Mouse (Mus musculus): Measurements from ENCODE around the gene Pik3r3.
"Not testable (repeated sequence)": the region's sequence is repeated elsewhere in the genome, so short reads cannot be mapped to it uniquely, and the experiment has no call there.

Gene Pik3r3

DNA sequence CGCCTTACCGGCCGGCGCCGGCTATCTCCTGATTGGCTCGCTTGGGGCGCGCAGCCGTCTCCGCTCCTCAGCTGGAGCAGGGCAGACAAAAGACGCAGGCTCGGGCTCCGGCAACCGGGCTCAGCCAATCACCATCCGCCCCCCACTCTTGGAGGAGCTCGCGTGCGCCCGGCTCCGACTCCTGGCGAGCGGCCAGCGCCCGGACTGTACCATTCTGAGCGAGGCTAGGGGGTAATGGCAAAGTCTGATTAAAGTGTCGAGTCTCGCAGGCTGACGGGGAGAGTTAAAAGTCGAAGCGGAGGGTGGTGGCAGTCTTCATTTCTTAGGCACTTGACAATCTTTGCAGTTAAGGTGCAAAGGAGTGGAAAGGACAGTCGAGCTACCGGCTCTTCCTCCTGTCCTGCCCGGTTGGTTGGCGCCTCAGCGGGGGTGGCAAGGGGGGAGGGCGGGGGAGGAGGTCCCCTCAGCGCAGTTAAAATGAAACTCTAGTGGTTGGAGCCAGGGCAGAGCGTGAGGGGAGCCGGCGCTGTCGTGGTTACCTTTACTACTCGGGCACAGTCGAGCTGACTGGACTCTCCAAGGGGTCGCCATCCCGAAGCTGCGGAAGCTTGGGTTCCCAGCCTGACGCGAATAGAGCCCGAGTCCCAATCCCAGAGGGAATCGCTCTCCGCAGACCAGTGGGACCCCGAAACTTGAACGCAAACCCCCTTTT lies at the start of gene Pik3r3:
Gene Pik3r3 (plus strand): TSS at position 479 of the 712 bp plus-strand sequence.
- DNase-seq (ENCODE audit: extremely low spot score): peak; percentile 98

DNA sequence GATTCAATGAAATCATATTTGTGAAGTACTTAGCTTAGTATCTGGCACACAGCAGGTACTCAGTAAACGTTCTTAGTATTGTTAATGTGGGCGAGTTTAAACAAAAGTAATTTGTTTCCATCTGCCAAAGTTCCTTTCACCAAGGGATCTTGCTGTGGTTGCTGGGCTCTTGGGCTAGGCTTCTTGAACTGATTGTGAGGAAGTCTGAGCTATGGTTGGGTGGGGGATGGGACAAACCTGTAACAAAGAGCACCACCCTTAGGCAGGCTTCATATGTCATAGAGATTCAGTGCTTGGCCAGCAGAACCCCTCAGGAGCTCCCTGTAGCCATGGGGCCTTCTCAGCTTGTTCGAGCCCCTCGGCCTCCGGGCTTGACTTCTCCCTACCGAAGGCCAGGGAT lies 48.3 kb upstream of the Pik3r3 start, which contains the start of the genes 1700042G07Rik and Gm49337:
Gene 1700042G07Rik (plus strand): TSS at position 301 of the 400 bp plus-strand sequence.
Gene Gm49337 (plus strand): TSS at position 313 of the 400 bp plus-strand sequence.
- no peak for DNase-seq (ENCODE audit: extremely low spot score)

DNA sequence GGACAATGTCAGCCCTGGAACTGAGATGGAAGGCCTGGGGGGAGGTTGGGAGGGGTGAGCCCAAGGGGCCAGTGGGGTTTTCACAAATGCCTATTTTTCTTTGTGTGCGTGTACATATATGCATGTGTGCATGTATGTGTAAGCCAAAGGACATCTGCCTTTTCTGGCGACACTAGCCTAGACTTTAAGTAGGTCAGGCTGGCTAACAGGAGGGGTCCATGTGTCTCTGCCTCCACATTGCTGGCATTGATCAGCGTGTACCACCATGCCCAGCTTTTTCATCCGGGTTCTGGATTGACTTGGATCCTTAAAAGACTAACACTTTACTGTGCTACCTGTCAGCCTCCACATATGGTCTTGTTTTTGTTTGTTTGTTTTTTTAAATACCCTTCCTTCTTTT lies 47.7 kb upstream of the Pik3r3 start:
- no peak for DNase-seq (ENCODE audit: extremely low spot score)

DNA sequence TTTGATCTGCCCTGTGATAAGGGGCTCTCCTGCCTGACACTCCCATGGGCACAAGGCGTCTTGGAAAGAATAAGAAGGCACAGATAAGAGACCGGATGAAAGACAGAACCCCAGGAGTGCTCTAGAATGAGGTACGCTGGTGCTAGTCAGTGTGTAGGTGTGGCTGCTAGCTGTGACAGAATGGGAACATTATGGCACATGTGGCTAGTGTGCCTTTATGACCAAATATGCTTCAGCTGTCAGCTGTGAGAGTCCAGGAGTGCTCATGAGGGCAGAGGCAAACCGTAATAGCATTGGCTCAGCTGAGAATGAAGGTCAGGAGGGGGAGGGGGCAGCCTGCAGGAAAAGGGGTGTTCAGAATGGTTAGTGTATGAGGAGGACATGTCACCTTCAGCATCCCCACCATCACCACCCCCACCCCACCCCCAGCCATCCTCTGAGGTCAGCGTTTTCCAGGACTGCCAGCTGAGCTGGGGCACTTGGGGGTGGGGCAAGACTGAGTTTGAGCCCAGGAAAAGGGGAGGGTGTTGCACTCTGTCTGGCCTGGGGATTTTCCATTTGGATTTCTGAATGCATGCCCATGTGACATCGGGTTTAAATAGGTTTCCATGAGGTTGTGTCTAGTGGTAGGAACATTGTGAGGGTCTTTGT lies 46.8 kb upstream of the Pik3r3 start:
- no peak for DNase-seq (ENCODE audit: extremely low spot score)

DNA sequence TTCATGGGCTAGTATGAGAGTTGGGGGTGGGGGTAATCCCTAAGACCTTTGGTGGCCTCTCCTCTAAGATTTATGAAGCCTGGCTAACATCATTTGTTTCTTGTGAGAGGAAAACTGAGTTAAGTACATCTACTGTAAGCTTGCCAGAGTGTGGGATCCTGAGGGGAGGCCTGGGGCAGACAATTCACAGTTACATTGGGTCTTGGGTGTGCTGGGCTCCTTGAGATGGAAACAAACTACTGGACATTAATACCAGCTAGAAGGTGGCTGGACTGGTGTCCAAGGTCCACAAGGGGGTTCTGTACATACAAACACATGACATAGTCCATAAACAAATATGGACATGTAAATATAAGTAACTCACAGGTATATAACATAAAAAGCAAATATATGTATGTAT lies 46.3 kb upstream of the Pik3r3 start:
- no peak for DNase-seq (ENCODE audit: extremely low spot score)

DNA sequence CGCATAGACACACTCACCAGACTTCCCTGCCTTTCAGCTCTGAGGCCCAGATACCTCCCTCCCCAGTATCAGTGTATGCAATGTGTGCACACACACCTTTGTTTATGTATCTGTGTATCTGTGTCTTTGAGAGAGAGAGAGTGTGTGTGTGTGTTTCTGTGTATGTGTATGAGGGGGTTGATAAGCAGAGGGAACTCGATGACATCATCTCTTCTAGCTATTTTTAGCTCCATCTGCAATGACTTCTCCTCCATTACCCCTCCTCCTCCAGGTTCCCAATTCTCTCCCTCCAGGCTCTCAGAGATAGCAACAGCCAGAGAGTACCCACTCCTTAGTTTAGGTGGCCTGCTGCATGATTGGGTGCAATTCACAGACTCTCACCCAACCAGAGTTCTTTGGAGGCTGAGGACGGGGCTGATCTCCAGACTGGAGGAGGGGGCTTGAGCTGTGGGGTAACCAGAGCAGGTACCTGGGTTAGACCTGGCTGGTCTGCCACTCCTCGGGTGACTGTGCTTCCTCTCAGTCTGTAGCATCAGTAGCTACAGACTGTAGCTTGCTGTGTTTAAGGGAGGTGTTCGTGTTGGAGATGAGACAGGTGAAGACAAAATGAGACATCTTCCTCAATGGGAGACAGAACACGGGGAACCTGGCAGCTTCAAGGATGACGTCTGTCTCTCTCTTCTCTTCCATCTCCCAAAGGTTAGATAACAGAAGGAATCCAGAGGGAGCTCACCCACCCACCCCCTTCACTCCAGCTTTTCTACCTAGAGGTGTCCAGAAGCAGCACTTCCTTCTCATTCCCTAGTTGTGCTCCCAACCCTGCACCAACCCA lies 45.5 kb upstream of the Pik3r3 start:
- no peak for DNase-seq (ENCODE audit: extremely low spot score)

DNA sequence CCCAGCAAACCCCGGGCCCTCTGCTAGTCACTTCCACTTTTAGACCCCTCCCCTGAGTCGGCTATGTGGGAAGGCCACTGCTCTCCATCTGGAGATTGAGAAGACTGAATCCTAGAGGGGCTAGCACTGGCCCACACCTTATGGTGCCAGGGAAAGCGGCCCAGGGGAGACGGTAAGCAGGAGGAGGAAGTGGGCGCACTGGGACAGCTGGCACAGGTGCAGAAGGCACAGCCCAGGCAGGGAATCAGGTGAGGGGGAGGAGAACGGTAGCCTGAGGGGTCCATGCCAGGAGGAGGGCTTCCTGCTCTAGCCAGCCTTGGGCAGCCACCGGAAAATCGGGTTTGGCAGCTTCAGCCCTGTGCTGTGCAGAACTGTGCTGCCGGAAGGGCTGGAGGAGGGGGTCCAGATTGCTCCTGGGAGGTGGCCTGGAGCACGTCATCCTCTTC lies 44.9 kb upstream of the Pik3r3 start:
- no peak for DNase-seq (ENCODE audit: extremely low spot score)

DNA sequence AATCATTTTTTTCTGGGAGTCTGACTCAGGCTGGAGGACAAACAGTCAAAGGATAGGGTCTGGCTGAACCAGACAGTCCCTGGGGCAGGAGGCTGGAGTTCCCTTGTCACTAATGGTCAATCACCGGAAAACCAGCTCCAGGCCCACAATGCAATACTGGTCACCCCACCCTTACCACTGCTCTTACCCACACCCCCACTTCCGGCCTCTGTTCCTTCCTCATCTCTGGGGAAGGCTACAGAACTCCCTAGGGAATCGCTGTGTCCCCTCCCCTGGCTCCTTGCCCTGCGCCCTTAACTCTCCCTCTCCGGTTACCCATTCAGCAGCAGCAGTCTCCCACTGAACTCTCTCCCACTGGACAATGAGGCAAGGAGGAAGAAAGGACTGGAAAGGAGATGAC lies 44.3 kb upstream of the Pik3r3 start:
- DNase-seq (ENCODE audit: extremely low spot score): peak; percentile 38

DNA sequence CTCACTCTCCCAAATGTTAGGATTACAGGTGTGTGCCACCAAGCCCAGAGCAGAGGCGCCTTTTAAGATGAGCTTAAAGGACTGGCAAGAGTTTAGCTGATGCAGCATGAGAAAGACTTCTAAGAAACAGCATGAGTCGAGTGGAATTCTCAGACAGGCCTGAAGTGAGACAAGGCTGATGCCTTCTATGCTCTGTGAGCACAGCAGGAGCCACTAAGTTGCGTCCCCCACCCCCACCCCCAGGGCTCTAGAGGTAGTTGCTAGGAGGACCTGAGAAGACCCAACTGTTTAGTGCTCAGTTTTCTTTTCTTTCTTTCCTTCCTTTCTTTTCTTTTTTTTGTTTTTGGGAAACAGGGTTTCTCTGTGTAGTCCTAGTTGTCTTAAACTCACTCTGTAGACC lies 39.3 kb upstream of the Pik3r3 start:
- no peak for DNase-seq (ENCODE audit: extremely low spot score)

DNA sequence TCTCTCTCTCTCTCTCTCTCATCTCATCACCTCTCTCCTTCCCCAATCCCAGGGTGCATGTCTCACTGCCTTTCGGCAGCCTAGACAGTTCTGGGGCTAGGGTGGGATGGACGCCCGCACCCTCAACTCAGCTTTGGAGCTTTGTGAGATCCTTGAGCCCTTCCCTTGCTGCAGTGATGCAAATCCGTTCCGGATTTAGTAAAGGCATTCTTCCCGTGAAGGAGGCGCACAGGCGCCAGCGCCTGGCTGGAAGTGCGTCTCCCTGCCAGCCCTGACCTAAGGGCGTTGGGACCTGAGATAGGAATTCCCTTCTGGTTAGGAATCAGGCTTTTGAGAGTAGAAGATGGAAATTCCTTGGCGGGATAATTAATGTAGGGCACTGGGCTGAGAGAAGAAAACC lies 38.7 kb upstream of the Pik3r3 start:
- DNase-seq (ENCODE audit: extremely low spot score): peak; percentile 61

DNA sequence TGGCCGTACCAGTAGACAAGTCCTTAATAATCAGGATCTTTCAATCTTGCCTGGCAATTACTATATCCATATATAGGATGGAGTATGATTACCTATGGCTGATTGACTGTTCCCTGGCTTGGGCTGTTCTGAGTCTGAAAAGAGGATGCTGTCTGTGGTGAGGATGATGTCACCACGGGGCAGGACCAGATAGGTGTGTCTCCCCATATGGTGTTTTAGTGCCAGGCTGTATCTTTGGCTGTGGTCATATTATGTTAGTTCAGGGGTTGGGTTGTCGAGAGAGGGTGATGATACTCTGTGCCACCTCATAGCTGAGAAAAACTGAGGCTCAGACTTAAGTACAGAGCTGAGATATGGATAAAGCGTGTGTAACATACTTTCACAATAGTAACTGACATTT lies 36.3 kb upstream of the Pik3r3 start:
- DNase-seq (ENCODE audit: extremely low spot score): no peak

DNA sequence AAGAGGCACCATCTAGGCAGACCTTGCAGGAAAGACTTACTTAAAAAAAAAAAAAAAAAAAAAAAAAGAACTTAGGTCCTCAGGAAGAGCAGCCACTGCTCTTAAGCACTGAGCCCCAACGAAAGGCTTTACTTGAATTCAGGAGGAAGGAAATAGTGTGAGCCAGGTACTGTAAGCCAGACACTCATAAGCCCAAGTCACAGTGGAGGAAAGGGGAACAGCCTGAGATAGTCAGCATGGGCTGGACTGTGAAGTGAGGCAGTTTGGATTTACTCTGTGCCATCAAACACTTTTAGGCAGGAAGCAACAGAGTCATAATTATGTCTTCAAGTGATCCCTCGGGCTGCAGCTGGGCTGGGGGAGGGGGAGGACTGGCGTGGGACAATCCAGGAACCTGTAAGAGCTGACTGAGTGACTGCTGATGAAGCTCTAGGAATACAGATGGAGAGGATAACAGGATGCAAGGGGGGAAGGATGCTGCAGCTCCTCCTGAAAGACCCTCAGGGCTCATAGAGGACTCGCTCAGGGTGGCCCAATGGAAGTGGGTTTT lies 29.1 kb upstream of the Pik3r3 start:
- no peak for DNase-seq (ENCODE audit: extremely low spot score)

DNA sequence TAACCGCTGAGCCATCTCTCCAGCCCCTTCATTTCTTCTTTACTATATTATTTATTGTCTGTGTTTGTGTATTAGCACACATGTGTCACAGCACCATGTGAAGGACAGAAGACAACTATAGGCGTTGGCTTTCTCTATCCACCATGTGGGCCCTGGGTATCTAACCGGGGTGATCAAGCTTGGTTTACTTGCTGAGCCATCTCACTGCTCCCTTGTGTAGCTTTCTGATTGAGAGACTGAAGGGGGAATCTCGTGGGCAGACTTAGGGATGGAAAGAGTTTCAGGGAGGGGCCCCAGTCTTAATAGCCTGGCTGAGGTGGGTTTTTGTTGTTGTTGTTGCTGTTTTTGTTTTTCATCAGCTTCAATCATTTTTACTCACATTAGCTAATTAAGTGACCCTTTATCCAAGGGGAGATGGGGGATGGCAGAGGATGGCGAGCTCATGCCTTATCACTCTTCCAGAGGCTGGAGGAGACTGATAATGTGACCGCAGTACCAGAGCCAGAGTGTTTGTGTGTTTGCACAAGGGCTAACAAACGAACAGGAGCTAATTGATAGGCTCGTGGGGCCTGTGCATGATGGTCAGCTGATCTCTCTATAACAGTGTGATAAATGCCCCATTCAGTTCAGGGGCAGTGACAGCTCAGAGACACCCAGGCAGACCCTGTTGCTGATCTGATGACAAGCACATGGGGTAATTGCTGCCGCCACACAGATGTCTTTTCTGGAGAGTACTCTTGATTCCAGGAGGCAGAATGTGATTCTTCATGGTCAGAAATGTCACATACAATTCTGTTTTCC lies 27.6 kb upstream of the Pik3r3 start:
- DNase-seq (ENCODE audit: extremely low spot score): no peak

DNA sequence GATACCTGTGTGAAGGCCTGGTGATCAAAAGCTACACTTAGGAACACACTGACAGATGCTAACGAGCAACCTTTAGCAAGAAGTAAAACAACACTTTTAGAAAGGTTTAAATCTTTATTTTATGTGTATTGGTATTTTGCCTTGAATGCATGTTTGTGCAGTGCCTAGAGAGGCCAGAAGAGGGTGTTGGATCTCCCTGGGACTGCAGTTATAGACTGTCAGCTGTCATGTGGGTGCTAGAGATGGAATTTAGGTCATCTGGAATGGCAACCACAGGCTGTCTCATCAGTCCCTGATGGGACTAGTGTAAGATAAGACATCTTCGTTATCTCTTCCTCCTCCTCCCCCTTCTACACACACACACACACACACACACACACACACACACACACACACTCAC lies 23.0 kb upstream of the Pik3r3 start:
- no peak for DNase-seq (ENCODE audit: extremely low spot score)

DNA sequence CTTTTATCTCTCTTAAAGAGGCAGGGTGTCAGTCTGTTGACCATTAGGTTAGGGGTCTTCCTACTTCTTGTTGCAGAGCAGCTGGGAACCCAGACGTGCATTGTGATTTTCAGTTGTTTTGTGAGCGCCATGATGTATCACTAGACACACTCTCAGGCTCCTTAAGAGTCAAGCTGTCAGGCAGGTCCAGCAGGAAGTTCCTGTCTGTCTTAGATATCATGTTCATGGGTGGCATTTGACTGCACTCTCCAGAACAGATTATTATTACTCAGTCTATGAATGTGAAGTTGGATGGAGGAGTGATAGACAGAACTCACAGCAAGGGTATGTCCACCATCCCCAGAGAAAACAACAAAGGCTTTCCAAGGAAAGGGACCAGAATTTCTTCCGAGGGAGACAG lies 17.0 kb upstream of the Pik3r3 start:
- no peak for DNase-seq (ENCODE audit: extremely low spot score)

DNA sequence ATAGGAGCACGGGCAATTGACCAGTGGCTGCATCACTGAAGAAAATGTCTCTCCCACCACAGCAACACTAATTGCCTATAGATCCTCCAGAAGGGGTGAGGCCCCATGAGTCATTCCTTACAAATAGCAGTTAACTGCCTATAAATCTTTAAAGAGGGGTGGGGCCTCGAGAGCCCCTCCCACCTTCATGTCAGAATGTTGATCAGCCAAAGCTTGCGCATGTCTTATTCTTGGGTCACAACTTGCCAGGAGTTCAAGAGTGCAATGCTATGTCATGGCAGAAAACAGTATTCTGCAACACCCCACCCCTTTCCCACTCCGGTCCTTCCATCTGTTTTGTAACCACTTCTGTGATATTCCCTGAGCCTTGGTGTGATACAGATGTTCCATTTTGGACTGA lies 14.9 kb upstream of the Pik3r3 start:
- no peak for DNase-seq (ENCODE audit: extremely low spot score)

DNA sequence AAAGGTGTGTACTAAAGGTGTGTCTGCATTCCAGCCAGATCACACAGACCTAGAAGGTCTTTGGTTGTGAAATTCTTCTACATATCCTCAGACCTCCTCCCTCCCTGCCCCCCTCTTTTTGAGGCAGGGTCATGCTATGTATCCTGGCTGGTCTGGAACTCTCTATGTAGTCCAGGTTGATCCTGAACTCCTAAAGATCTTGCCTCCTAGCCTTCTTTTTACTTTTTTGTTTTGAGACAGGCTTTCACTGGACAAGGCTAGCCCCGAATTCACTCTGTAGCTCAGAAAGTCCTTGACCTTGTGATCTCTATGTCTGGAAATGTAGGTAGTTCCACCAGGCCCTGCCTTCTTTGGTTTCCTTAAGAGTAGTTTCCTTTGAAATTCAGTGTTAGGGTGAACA lies 12.5 kb upstream of the Pik3r3 start:
- DNase-seq (ENCODE audit: extremely low spot score): no peak

DNA sequence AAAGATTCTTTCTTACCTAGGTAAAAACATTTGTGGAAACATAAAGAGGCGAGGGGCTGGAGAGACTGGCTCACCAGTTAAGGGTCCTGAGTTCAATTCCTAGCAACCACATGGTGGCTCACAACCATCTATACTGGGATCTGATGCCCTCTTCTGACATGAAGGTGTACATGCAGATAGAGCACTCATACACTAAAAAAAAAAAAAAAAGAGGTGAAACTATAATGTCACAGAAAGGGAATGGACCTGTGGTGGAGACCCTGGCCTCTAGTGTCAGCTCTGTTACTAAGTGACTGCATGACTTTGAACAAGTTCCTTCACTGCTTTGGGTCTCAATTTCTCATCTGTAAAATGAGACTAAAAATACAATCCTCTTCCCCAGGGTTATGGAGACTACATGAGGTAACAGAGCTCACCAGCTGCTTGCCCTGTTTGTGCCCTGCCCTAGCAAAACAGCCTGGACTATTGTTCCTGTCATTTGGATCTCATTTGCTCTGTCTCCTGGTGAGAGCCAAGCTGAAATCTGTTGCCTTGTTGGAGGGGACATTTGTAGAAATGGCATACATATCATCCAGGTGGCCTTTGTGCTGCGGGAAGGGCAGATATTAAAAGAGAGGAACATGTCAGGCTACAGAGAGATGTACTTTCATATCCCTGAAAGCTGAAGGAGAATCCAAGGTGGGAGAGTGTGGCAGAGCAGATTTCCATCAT lies 5.4 kb upstream of the Pik3r3 start:
- DNase-seq (ENCODE audit: extremely low spot score): no peak

DNA sequence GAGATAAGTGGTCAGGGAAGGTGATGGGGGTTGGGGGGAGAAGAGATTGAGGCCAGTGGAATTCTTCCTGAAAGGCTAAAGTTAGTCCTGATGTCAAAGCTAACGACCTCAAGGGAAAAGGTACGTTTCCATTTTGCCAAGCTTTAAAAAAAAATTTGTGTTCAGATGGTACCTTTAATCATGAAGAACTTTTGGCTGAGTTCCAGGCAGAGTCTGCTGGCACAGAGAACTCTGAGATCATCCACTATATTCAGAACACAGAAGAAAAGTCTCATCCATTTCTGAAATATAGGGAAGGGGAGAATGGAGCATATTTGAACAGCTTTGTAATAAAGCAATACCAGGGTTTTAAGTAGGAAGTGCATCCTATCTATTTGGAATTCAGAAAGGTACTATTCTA lies 4.4 kb upstream of the Pik3r3 start:
- DNase-seq (ENCODE audit: extremely low spot score): no peak

DNA sequence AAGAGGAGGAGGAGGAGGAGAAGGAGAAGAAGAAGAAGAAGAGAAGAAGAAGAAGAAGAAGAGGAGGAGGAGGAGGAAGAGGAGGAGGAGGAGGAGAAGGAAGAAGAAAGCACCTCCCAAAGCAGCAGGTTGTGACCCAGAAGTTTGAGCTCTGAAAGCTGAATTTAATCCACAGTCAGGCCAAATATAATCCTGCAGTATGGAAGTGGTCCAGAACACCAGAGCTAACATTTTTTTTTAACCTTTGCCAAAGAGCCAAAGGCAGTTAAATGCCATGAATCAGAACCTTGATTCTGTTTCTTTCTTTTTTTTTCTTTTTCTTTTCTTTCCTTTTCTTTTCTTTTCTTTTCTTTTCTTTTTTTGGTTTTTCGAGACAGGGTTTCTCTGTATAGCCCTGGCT lies 3.8 kb upstream of the Pik3r3 start:
- not testable (repeated sequence) for DNase-seq (ENCODE audit: extremely low spot score)

DNA sequence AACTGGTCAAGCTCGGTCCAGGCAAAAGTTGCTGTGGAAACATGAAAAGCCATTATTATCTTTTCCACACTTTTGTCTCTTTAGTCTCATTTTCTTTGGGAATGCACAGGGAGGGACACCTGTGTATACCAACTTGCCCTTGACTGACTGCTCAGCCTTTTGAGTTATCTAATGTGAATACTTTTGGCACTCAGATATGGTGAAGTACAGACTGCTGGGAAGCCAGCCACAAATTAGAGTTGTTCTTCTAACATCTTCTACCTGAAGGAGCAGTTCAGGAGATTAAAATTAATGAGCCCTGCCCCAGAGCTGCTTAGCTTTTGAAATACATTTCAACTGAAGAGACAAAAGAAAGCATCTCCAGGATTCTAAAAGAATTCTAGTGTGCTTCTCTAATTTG lies 2.4 kb upstream of the Pik3r3 start:
- no peak for DNase-seq (ENCODE audit: extremely low spot score)

All from embryo, embryonic 9.5 days (tissue).